Mouse (Mus musculus) frontal cortex, postnatal 10 days (tissue): ENCODE measurements around the gene Apoa5.
"Not testable (repeated sequence)": the region's sequence is repeated elsewhere in the genome, so short reads cannot be mapped to it uniquely, and the experiment has no call there.

Experiments used
- DNase-seq, 2 experiments: peaks; one replicate each; pipeline ENCODE4 v3.0.0; 2022; ENCODE audit warnings: low spot score in 2 of 2, mixed read lengths in 1 of 2

The Apoa5 gene

DNA sequence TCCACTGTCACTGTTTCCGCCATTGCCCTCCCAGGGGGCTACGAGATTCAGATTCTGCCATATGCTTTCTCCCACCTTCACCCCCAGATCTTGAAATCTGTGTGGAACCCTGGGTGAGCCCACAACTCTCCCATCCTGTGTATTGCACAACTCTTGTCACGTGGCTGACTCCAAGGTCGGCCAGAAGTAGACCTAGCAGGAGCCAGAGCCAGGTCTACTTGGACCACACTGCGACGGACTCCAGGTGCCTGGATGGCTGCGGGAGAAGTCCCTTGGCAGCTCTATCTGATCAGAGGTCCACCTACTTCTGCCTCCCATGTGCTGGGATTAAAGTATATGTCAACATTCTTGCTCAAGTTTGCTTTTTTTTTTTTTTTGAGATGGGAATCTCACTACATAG, 7.3 kb upstream of the Apoa5 start:
- no peak for DNase-seq

- no peak for DNase-seq
Measured at GRCm38 (mm10) chr9:46269125-46269524, 692 bp downstream of the Apoa5 start.

GRCm38 (mm10) chr9:46270782-46271181, 2.3 kb downstream of the Apoa5 start:
- DNase-seq: no peak

GRCm38 (mm10) chr9:46272070-46272469, 3.6 kb downstream of the Apoa5 start:
- DNase-seq: no peak

DNA sequence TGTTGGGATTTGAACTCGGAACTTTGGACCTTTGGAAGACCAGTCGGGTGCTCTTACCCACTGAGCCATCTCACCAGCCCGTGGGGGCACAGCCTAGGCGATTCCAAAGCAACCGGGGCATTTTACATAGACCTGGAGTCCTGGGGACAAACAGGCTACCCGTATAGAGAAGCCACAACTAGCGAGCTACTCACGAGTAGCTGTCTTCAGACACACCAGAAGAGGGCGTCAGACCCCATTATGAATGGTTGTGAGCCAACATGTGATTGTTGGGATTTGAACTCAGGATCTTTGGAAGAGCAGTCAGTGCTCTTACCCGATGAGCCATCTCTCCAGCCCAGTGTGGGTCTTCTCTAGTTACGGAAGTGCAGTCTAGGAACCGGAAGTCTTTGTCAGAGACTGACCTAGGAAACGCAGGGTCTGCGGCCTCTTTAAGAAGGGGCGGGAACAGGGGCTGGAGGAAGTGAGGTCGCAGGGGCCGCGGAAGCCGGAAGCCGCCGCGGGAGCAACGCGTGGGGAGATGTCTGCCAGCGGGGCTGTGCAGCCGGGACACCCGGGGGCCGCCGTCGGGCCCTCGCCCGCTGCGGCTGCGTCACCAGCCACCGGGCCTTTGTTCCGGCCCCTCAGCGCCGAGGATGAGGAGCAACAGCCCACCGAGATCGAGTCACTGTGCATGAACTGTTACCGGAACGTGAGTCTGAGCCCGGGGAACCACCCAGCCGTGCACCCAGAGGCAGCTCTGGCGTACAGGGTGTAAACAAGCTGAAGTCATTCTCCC, 4.4 kb downstream of the Apoa5 start, which contains the start of gene Zpr1:
TSS of gene Zpr1 (plus strand) at position 388 of the 778 bp plus-strand sequence.
- DNase-seq: peak; percentile 82 to 88

DNA sequence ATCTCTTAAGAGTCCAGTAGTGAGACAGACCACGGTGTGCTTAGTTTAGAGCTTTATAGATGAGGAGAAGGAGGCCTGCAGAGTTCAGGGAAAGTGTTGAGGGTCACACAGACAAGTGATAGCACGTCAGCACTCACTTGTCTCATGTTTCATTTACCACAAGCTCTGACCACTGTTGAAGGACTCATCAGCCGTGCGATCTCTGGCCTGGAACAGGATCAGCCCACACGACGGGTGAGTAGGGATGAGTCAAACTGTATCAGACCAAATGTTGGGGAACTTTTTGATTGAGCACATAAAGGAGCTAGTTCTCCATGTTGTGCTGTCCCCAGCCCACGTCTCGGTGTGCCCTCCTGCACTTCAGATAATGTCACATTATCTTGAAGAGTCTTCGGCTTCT, 6.1 kb downstream of the Apoa5 start:
- DNase-seq: no peak

GRCm38 (mm10) chr9:46282631-46283436, 14.4 kb downstream of the Apoa5 start, which contains the start of gene Bud13:
Gene Bud13, plus strand, starts transcription at chr9:46283008.
- DNase-seq: peak; percentile 86 to 91

- no peak for DNase-seq
Measured at GRCm38 (mm10) chr9:46298381-46298780, 29.9 kb downstream of the Apoa5 start.

- DNase-seq: peak; percentile 30 to 64
Measured at GRCm38 (mm10) chr9:46302142-46302541, 33.7 kb downstream of the Apoa5 start.

DNA sequence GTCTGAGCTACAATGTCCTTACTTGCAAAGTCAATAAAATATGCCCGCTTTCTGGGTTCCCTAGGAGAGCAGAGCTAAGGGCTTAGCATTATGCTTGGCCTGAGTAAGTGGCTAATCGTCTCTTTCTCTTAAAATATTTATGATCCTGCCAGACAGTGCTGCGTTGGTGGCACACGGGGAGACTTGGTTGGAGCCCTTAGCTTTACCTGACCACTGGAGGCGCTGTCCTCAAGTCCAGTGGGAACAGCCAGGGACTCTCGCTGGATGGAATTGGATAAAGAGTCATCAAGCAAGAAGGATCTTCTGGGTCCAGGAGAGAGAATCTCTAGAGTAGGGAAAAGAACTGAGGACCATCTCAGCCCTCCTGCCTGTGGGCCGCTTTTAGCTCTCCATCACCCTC, 40.7 kb downstream of the Apoa5 start:
- no peak for DNase-seq

- DNase-seq: peak in 1 of 2 experiments; percentile 63
Measured at GRCm38 (mm10) chr9:46314507-46314906, 46.1 kb downstream of the Apoa5 start.

- no peak for DNase-seq
Measured at GRCm38 (mm10) chr9:46314921-46315320, 46.5 kb downstream of the Apoa5 start.

DNA sequence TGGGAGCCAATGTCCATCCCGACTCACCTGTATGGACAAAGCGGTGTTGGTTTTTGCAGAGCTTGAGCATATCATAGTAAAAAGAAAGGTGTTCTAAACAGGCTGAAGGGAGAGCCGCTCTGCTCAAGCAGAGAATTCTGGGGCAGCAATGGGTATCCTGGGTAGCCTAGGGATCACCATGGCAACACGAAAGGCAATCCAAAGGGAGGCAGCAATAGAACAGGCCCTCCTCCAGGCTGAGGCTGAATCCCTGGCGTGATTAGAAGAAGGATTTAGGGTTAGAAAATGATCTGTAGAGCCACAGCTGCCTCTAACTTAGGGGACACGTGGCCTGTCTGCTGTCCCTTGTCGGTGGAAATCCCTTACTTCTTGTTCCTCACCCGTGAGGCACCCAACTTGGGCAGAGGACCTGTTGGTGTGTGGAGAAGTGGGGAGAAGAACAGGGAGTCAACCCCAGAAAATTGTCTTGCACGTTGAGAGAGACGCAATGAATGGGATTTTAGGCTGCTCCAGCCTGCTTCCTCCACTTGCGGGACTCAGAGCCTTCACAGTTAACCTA, 47.5 kb downstream of the Apoa5 start:
- DNase-seq: peak in 1 of 2 experiments; percentile 36

DNA sequence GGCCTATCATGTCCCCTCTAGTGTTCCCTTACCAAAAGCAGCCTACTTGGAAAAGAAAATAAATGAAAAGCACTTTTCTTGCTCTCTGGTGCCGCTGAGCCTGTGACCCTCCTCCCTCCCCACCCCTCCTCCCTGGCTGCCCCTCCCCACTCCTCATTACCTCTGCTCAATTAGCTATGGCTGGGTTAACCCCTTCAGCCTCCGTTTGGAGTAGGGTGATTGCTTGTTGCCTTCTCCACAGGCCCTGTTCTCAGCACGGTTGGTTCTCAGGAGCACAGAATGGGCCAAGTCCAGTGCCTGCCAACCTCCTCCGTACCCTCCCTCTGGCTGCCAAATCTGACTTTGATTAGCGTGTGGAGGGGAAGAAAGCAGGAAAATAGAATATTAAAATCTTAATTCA, 48.0 kb downstream of the Apoa5 start:
- no peak for DNase-seq

DNA sequence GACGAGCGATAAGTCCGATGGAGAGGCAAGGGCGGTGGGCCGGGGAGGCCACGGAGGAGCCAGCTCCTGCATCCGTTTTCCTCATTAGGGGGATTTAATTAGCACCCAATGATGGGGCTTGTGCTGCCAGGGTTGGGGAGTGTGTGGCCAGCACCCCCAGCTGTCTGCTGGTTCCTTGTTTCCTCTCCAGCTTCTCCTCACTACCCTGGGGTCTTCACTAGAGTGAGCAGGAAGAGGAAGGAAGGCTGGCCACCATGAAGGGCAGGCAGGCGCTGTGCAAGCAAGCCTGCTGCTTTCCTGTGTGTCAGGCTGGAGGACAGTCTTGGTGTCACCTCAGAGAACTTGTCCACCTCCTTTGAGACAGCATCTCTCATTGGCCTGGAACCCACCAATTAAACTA, 48.5 kb downstream of the Apoa5 start:
- no peak for DNase-seq

GRCm38 (mm10) chr9:46317957-46318356, 49.5 kb downstream of the Apoa5 start:
- no peak for DNase-seq

- DNase-seq: not testable (repeated sequence)
Measured at GRCm38 (mm10) chr9:46319886-46320285, 51.5 kb downstream of the Apoa5 start, which contains the start of gene 4931429L15Rik. Gene 4931429L15Rik, minus strand, starts transcription at chr9:46319986.

DNA sequence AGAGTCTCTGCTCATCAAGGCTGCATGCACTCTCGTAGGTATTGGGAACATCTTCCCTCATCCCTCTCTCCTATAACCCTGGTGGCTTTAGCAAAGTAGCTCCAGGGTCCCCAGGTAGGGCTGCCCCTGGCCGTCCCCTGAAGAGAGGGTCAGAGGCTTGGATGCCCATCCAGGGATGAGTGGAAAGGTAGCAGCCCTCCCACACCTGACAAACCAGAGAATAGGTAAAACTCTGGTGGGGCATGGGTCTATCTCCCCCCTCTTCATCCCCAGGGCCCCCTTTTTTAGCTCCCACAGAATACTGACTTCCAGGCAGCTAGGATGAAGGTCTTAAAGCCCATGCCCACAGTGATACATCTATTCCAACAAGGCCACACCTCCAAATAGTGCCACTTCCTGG, 52.0 kb downstream of the Apoa5 start:
- DNase-seq: no peak
